Mouse (Mus musculus) lung, postnatal 25 days (tissue): ENCODE measurements around the gene Etnppl.

ENCODE experiments used
- DNase-seq: peaks from one replicate; pipeline ENCODE4 v3.0.0; 2022; ENCODE audit warnings: low spot score

Gene Etnppl

GRCm38 (mm10) chr3:130617439-130617898 lies at the start of gene Etnppl:
Gene Etnppl (plus strand): TSS chr3:130617448.
- no peak for DNase-seq

GRCm38 (mm10) chr3:130568331-130569095 lies 48.7 kb upstream of the Etnppl start:
- DNase-seq = no peak

- DNase-seq = no peak
Observed at GRCm38 (mm10) chr3:130573243-130573642, 44.0 kb upstream of the Etnppl start.

GRCm38 (mm10) chr3:130574652-130575051 lies 42.6 kb upstream of the Etnppl start:
- DNase-seq = peak; percentile 36

- no peak for DNase-seq
Observed at GRCm38 (mm10) chr3:130576683-130577082, 40.6 kb upstream of the Etnppl start.

- peak; percentile 10 for DNase-seq
Observed at GRCm38 (mm10) chr3:130579501-130579900, 37.7 kb upstream of the Etnppl start.

GRCm38 (mm10) chr3:130581577-130581976 lies 35.7 kb upstream of the Etnppl start:
- DNase-seq = no peak

- no peak for DNase-seq
Observed at GRCm38 (mm10) chr3:130582903-130583664, 34.2 kb upstream of the Etnppl start.

GRCm38 (mm10) chr3:130584007-130584406 lies 33.2 kb upstream of the Etnppl start:
- no peak for DNase-seq

GRCm38 (mm10) chr3:130595050-130595449 lies 22.2 kb upstream of the Etnppl start:
- DNase-seq = no peak

GRCm38 (mm10) chr3:130601491-130601890 lies 15.8 kb upstream of the Etnppl start:
- DNase-seq = no peak

GRCm38 (mm10) chr3:130607924-130608323 lies 9.3 kb upstream of the Etnppl start:
- peak; percentile 5 for DNase-seq

GRCm38 (mm10) chr3:130614444-130614843 lies 2.8 kb upstream of the Etnppl start:
- DNase-seq = no peak

GRCm38 (mm10) chr3:130615625-130616024 lies 1.6 kb upstream of the Etnppl start:
- DNase-seq = no peak

- DNase-seq = no peak
Observed at GRCm38 (mm10) chr3:130620517-130621146, 3.4 kb downstream of the Etnppl start.

- no peak for DNase-seq
Observed at GRCm38 (mm10) chr3:130628358-130628757, 11.1 kb downstream of the Etnppl start.

GRCm38 (mm10) chr3:130633859-130634258 lies 16.6 kb downstream of the Etnppl start:
- peak; percentile 25 for DNase-seq

- DNase-seq = no peak
Observed at GRCm38 (mm10) chr3:130646110-130646810, 29.0 kb downstream of the Etnppl start.

- no peak for DNase-seq
Observed at GRCm38 (mm10) chr3:130649569-130649968, 32.3 kb downstream of the Etnppl start.

GRCm38 (mm10) chr3:130660619-130661018 lies 43.4 kb downstream of the Etnppl start:
- DNase-seq = no peak

- no peak for DNase-seq
Observed at GRCm38 (mm10) chr3:130662496-130662895, 45.2 kb downstream of the Etnppl start.

GRCm38 (mm10) chr3:130671291-130671690 lies 54.0 kb downstream of the Etnppl start:
- no peak for DNase-seq
